Comparison of ENCODE assay signal across 20 mouse cellular contexts in genomic region chr4:40351648-40352047, GRCm38 (mm10).
"Had no signal": no experiment of that assay in that cellular context is flagged by ENCODE, and none has a peak within 500 bp of the region (broad histone marks: within the 10 kb centered on the region; RNA-seq: fewer than 3 reads in every experiment).

No protein-coding gene starts in this region.

- H3K27me3 ChIP-seq: limb, embryonic 12.5 days; liver, embryonic 13.5 days; lung, embryonic 15.5 days had no signal

- H3K4me1 ChIP-seq: liver, embryonic 13.5 days; lung, embryonic 15.5 days; midbrain, embryonic 10.5 days had no signal

- H3K9me3 ChIP-seq: limb, embryonic 12.5 days; liver, embryonic 13.5 days; lung, embryonic 15.5 days; megakaryocyte, embryonic 14.5 days; midbrain, embryonic 10.5 days had no signal

- H3K4me2 ChIP-seq: limb, embryonic 12.5 days; liver, embryonic 13.5 days; lung, embryonic 15.5 days had no signal

- ATAC-seq: inflammation-experienced regulatory T-cells, adult 6 months; midbrain, embryonic 16.5 days had no signal

- H3K27ac ChIP-seq: limb, embryonic 12.5 days; liver, embryonic 13.5 days; lung, embryonic 15.5 days; midbrain, embryonic 10.5 days; stomach, postnatal 0 days had no signal

- H3K9ac ChIP-seq: limb, embryonic 12.5 days; liver, embryonic 13.5 days; lung, embryonic 15.5 days had no signal

- DNase-seq: kidney, adult 11 months; kidney, adult 8-10 months; kidney, postnatal 14 days; kidney, postnatal 4 days; liver, embryonic 13.5 days; lung, postnatal 10 days; lung, postnatal 36 days; right cerebral cortex, adult 18-20 months; right cerebral cortex, postnatal 14 days; right cerebral cortex, postnatal 4 days; thymus, adult 2 months; thymus, postnatal 14 days; thymus, postnatal 4 days had no signal

- H3K36me3 ChIP-seq: limb, embryonic 12.5 days; liver, embryonic 13.5 days; lung, embryonic 15.5 days; midbrain, embryonic 10.5 days had no signal

- H3K4me3 ChIP-seq: limb, embryonic 12.5 days; liver, embryonic 13.5 days; lung, embryonic 15.5 days; megakaryocyte, embryonic 14.5 days; midbrain, embryonic 10.5 days had no signal
